Mouse (Mus musculus) liver, embryonic 14.5 days (tissue): Measurements from ENCODE around the gene Fnbp1.

Source experiments
- CTCF ChIP-seq: IDR thresholded peaks from 2 replicates; pipeline ENCODE4 v1.5.1; 2016; ENCODE audit warnings: antibody characterized with exemption, low read depth, control low read depth
- EP300 ChIP-seq: IDR thresholded peaks from 2 replicates; pipeline ENCODE4 v1.6.1; 2016; ENCODE audit warnings: antibody characterized with exemption, low read depth

DNA sequence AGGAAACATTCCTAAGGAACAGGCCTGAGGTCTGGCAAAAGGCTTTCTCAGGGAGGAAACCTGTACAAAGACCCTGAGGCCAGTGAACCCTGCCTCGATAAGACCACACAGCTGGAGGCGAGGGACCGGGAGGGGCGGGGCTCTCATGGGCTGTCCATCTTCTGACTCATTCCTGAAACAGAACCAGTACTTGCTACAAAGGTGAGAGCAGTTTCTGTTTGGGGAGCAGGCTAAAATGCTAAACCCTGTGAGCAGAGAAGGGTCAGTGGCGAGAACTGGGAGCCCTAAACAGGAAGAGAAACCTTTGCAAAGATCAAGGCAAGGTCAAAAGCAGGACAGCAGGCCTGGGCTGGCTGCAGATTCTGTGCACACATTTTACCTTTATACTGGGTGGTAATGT is 47.2 kb downstream of the Fnbp1 start:
- TF ChIP-seq EP300 (no peak), CTCF (no peak)
